Mouse (Mus musculus) megakaryocyte, adult 5-6 weeks (primary cell): ENCODE data around the gene Kif20b. TPM values are rescaled to one million over a fixed set of nuclear protein-coding genes. Genes with fewer than 3 reads are reported as not detected.
A peak's percentile ranks its signal among the peaks of the same experiment; 100 is the strongest.

ENCODE experiments used
- ATAC-seq: 2 replicates; pipeline ENCODE4 v1.8.0; 2016; ENCODE audit warnings: mild to moderate bottlenecking, inconsistent platforms; ENCODE audit not compliant: poor library complexity, severe bottlenecking
- total RNA-seq, 2 experiments: library from RNA; stranded (forward) in 1 of 2; stranded (reverse) in 1 of 2; fragments of 153-499, 151-499 nt in 1 of 2; fragments of 221-1000, 200-1000 nt in 1 of 2; gene quantifications; 2 replicates each; pipeline versions ENCODE4 v1.2.3 to v1.2.4; 2015 to 2017

Kif20b gene
- total RNA-seq (2015) (72.8 and 96.1 TPM in 2 replicates), total RNA-seq (2017) (96.4 and 102 TPM in 2 replicates)

DNA sequence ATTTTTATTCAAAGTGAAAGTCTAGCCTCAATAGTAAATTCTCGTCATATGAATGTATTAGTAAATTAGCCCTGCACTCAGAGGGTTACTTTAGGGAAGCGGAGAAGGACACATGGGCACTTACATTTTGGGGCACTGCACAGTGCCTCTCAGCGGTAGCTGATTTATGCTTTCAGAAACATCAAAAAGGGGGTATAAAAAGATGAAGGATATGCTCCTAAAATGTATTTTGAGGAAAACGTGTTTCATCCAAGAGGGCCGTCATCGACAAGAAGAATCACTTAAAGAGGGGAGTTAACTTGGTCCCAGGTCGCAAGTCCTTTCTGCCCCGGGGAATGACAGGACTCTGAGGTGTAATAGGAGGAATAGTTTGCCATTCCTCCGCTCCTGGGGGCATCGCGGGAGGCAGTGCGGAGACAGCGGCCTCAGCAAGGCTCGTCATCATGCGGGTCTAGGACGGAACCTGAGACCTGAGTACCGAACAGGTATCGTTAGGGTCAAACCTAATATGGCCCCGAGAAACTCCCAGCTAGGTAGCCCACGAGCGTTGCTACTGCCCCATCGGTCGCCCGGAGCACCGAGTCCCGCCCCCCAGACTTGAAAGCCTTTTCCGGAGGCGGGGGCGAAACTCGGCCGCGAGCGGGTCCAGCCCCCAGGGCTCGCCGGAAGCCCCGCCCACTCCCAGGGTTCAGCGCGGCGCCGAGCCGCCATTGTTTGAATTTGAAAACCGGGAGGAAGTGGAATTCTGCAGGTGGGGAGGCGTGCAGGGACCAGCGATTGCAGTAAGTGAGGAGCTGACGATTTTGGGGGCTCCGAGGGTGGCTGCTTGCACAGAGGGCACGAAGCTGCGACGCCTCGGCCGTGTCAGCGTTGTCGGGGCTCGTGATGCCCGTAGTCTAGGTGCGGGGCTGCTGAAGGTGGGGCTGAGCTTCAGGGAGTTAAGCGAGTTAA lies at the start of gene Kif20b:
Gene Kif20b (plus strand): TSS at position 710 of the 951 bp plus-strand sequence.
- ATAC-seq: peak; percentile 98

DNA sequence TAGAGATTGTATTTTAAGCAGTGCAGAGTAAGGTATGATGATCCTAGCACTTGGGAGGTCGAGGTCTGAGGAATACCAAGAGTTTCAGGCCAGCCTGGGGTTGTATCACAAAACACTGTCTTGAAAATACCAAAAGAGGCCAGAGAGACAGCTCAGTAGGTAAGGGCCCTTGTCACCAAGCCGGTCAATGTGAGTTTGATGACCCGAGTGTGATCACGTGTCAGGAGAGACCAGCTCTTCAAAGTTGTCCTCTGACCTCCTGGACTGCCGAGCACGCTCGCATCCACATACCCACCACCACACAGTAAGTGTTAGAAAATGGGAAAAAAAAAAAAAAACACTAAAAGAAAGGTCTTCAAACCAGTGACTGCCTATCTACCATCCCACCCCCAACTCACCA lies 45.5 kb upstream of the Kif20b start:
- ATAC-seq: no peak

DNA sequence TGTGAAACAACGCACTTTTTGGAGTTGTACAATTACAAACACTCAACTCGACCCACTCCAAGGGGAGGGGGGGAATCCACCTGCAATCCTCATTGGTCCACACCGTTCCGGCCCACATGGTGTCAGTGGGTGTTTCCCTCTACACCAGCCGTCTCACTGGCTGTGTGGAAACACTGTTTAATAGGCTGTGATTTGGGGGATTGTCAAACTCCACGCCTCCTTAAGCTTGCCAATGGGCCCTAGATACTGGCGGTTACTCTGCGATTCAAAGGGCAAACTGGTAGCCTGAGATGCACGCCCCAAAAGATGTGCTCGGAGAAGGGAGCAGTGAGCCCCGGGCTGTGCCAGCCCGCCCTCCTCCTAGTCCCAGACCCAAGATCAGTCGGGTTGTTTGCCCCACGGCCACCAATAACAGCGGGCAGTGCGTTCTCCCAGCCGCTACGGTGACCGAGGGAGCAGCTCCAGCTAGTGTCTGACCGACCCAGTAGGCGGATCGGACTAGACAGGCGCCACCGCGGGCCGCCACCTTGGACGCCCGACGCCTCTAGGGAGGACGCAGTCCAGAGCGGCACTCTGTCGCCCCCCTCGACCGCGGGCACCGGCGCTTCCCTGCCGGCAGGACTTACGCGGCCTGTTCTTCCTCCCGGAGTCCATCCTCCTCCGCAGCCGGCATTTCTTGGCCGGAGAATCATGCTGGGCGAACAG lies 44.1 kb upstream of the Kif20b start:
- ATAC-seq: peak; percentile 82

DNA sequence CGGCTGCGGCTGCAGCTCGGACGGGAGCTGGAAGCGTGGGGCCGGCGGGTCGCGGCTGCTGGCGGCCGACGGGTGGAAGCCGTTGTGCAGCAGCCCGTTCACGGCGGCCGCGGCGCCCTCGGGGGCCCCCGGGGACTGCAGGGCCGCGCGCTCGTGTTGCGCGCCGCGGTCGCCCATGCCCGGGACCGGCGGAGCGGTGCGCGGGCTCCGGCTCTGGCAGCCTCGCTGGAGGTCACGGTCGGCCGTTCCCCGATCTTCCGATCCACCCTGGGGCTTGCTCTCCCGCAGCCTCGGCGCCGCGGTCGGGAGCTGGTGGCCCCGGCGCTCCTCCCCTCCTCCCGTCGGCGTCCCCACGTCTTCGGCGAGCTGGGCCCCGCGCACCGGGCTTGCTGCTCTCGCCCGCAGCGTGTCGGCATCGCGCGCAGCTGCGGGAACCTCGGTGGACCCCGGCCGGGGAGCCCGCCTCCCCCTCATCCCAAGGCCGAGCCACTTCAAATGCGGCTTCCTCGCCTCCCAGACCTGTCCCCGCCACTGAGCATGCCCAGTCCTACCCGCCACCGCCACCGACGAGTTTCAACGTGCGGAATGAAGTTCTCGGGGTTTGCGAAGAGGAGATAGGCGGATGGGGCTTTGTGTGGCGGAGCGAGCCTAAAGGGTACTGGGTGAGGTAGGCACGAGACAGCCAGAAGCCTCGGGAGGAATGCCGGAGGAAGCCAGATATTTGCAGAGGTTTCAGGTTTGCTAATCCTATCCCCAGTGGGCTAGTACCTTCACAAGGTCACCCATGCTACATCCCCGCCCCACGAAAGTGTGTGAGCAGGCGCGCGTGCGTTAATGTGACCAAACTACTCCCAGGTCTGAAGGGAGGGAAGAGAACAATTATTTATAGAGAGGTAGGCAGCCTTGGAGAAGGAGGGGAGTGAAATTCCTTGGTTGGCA lies 43.3 kb upstream of the Kif20b start, which contains the start of gene Pank1:
Gene Pank1 (minus strand): TSS at position 853 of the 939 bp plus-strand sequence.
- ATAC-seq: peak; percentile 25

DNA sequence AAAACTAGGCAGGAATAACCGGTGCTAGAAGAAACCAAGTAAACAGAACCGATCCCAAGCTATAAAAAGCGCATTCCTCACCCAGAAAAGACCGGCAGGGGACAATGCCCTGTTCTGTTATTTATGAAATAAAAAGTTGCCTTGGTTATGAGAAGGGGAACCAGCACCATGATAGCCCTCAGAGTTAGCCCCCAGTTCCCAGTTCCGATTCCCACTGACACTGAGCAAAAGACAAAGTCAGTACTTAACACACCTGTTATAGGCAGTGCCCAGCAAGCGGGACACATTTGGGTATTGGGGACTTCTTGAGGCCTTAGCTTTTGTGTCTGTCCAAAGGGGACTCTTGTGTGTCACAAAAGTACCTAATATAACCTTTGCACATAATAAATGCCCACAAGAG lies 42.5 kb upstream of the Kif20b start:
- no peak for ATAC-seq

DNA sequence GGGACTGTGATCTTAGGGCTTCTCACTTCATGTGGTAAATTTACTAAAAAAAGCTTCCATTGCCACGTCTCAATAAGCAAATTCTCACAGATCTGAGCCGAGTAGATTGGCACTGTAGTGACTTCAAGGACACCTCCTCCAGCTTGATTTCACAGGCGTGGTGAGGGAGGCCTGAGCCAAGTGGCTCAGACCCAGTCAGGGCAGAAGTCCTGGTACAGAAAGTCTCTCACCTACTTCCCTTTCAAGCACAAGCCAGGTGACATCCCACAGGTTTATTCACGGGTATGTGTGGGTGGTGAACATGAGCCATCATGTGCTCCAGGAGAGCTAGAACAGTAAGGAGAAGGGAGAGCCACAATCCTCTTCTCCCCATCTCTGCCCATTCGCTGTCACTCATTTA lies 41.0 kb upstream of the Kif20b start:
- no peak for ATAC-seq

DNA sequence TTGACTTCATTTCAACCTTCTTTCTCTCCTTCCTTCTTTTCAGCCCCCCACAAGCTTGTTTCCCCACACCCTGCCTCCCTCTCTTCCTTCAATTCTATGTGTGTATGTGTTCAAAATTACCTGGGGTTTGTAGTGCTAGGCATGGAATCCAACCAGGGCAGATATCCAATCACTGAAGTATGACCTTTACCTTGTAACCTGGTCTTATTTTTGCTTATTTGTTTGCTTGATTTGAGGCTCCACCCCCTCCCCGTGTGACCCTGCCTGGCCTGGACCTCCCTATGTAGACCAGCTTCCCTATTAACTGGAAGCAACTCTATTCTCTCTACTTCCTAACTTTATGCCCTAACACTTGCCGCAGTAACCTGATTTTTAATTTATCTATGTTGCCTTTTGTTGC lies 39.7 kb upstream of the Kif20b start:
- ATAC-seq: no peak

DNA sequence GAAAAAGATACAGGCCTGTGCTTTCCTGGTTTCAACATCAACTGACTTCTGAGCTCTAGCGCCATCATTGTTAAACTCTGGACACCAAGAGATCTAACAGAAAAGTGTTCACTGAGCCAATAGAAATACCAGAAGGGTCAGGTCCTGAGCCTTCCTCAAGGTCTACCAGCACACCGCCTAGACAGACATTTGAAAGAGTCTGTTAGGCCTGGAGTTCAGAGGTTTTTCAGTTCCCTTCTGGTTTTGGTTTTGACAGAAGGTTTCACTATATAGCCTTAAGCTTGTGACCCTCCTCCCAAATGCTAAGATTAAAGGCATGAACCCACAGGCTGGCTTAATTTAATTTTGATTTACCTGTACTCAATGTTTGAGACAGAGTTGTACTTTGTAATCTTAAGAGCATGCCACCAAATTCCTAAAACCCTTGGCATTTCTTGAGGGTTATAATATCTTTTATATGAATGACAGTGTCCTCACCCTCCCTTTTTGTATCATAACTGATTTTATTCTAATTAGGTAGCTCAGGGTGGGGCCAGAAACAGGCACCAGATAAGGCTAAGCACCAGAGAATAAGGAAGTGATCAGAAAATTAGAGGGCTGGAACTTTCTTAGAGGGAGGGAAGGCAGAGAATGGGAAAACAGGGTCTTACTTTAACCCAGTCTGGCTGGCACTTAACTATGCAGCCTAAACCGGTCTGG lies 38.5 kb upstream of the Kif20b start:
- ATAC-seq: no peak

DNA sequence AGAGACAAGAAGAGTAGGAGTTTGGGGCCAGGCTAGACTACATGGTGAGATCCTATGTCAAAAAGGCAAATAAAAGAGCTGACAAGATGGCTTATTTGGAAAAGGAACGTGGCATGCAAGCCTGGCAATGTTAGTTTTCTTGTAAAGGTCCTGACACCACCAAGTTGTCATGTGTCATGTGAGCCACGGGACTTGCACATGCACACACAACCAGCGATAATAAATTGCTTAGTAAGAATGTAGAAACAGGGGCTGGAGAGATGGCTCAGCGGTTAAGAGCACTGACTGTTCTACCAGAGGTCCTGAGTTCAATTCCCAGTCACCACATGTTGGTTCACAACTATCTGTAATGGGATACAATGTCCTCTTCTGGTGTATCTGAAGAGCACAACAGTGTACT lies 35.8 kb upstream of the Kif20b start:
- no peak for ATAC-seq

DNA sequence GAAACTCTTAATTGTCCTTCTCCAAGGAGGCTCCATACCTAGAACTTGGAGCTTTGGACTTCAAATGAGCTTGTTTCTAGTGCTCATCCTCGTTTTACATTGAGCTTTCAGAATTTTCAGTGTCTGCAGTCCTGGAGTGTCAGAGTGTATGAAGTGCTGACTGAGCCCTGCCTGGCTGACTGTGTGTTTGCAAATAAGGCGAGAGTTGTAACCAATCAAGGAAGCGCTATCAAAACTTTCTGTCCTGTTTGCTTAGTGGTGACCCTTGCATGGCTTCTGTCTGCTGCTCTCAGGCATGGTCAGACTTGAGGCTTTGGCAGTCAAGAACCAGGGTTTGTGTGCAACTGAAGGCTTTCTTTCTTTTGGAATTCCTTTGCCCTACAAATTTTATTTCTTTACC lies 31.2 kb upstream of the Kif20b start:
- no peak for ATAC-seq

DNA sequence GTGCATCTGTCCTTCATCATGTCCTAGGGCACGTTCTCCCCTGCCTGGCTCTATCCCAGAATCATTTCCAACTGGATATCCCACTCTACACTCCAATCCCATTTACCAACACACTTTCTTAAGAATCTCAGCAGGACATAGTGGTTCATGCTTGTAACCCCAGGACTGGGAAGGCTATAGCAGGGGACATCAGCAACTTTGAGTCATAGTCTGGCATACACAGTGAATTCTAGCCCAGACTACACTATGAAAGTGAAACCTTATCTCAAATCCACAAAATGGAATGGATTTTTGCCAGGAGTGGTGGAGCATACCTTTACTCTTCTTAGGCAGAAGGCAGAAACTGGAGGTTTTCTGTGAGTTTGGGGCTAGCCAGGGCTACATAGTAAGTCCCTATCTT lies 30.6 kb upstream of the Kif20b start:
- no peak for ATAC-seq

DNA sequence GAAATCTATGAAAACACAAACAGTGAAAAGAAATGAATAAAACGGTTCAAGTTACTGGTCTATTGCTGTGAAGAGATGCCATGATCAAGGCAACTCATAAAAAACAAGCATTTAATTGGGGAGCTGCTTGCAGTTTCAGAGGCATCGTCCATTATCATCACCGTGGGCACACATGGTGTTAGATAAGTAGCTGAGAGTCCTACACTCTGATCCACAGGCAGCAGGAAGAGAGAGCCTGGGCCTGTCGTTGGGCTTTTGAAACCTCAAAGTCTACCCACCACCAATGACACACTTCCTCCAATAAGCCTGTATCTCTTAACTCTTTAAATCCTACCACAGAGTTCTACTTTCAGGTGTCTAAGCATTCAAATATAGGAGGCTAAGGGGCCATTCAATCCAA lies 27.1 kb upstream of the Kif20b start:
- no peak for ATAC-seq

DNA sequence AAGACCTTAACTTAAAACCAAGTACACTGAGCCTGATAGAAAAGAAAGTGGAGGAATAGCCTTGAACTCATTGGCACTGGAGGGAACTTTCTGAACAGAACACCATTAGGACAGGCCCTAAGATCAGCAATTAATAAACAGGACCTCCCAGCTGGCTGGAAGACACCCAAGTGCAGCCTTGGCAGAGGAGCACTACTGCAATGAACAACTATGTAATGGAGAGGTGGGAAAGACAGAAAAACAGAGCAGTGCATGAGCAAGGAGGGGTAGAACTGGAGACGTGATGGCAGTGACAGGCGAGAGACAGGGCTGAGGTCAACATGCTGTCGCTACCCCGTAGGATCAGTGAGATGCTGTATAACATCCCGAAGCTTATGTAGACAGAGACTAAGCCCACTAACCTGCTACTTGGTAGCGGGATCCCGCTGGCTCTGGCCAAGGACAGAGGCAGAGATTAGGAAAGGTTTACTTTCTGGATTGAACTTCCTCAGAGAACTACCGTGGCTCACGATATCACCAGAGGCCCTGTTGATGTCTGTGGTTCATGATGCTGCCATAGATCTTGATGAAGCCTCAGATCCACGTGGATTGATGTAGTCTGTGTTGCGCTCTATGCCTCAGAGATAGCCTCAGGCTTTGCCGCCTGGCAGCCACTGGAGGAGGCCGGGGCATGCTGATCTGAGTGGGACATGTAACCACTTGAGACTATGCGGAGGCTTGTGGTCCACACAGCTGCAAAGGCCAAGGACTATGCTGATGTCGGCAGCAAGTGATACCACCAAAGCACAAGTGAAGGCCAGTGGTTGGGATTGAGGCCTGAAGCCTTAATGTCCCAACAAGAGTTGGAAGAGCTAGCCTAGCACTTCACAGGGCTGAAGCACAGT lies 24.8 kb upstream of the Kif20b start:
- ATAC-seq: no peak

DNA sequence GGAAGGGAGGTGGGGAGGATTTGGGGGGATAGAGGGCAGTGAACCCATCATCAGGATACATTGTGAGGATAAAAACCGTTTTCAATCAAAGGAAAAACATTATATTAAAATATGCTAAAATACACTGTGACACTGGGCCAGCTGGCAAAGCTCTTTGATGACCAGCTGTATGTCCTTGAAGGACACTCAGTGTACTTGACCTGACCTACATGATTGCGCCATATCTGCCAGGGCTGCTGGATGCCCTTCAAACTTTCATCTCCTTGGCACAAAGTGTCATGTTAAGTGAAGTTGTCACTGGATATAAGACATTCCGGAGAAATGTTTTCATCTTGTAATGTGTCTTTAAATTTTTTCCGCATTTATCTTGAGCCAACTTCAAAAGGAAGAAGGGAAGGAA lies 23.2 kb upstream of the Kif20b start:
- no peak for ATAC-seq

DNA sequence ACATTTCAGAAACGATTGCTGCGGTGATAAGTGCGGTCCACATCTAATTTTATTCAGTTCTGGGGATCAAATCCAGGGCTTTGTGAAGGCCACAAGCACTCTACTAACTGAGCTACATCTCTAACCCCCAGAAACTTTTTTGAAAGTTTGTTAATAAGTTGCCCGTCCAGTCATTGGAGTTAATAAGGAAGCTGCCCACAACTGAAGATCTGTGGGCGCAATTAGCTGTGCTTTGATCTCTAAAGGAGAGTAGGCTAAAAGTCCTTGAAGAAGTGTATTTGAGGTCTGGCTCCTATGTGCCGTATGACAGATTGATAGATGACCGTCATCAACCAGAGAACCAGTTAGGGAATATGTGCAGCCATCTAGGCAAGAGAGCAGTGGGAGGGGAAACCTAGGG lies 20.9 kb upstream of the Kif20b start:
- no peak for ATAC-seq

DNA sequence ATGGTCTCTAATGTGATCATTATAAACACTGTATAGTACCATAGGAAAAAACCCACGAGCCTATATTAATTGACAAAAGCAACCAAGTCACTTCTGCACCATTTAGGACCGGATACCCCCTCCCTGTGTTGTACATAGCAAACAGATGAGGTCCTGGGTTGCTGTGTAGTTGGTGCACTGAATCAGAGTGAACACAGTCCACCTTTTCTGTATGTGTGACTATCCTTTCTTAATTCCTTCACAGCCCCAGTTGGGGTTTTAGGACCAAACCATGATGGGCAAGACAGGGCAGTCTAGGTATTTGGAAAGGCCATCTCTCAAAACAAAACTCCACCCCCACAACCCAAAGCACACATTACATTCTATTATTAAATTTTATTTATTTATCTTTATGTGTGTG lies 20.4 kb upstream of the Kif20b start:
- no peak for ATAC-seq

DNA sequence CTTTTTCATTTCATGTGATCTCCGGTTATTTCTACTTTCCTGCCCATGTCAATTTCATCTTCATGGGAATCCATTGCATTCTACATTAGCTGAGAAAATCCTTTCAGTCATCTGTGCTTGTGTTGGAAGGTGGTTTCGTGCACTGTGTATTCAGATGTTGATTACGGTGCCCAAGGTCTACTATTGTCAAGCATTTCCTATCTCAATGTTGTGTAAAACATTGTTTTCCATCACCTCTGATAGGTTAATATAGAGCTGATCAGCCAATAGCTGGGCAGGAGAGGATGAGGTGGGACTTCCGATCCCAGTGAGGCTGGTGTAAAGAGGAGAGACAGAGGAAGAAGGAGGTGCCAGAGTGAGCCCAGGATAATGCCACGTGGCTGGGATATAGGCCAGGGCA lies 18.1 kb upstream of the Kif20b start:
- no peak for ATAC-seq

DNA sequence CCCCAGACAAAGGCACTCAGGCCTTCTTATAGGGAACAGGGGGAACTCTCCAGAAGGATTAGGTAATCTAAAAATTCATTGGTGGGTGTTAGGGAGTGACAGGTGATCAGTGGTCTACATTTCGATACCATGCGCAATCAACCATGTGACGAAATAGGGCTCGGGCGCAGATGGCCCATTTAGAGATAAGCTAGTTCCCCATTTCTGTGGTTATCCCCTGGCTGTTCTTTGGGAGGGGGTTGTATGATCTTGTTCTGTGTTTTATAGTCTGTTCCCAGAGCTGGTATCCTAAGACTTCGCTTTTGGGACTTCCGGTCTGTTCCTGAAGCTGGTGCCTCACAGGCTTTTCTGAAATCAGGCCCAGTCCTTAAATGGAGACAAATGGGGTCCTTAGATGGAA lies 16.7 kb upstream of the Kif20b start:
- ATAC-seq: peak; percentile 91

DNA sequence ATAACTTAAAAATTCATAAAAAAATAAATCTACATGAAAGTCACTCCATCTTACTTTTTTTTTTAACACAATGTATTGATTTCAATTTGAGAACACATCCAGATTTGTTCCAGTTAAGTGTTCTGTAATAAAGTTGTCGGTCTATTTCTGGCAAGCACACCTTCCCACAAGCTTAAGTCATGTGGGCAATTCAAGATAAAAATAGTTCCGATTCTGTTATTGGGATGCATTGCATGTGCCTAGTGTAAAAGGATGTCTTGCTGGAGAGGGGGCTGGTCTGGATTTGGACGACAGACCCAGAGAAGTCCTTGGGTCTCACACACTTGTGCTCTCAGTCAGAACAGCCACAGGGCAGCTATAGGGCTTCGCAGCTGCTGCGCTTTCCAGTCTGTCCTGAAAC lies 15.4 kb upstream of the Kif20b start:
- ATAC-seq: no peak
